Mouse (Mus musculus): Measurements from ENCODE around the gene Itga10. TPM values are rescaled to one million over a fixed set of nuclear protein-coding genes. Genes with fewer than 3 reads are reported as not detected.

Gene Itga10
- polyA plus RNA-seq, 1 experiment from 2014 or later: 0.17 TPM

GRCm38 (mm10) chr3:96671519-96671918, 26.1 kb downstream of the Itga10 start:
- WGBS (ENCODE audit: insufficient replicate concordance): 78% methylated on average over 5 of the region's 5 CpGs
- Histone ChIP-seq H3K27ac (ENCODE audit: low read length) (no peak overlapping the region), H3K4me1 (ENCODE audit: control insufficient read depth, low read depth, low read length) (no peaks in the 10 kb centered on the region), H3K9ac (ENCODE audit: low read depth, low read length) (no peak overlapping the region), H3K4me3 (ENCODE audit: low read depth, low read length) (no peak overlapping the region), H3K36me3 (ENCODE audit: control insufficient read depth, insufficient read depth) (no peaks in the 10 kb centered on the region), H3K9me3 (replicated peaks; ENCODE audit: control insufficient read depth, low read length) (no peaks in the 10 kb centered on the region), H3K27me3 (ENCODE audit: control insufficient read depth, insufficient read depth, low read depth, low read length) (peaks cover 10% of the 10 kb centered on the region), H3K4me2 (ENCODE audit: low read depth, low read length) (no peak overlapping the region)
- ATAC-seq (ENCODE audit: low read depth): no peak

DNA sequence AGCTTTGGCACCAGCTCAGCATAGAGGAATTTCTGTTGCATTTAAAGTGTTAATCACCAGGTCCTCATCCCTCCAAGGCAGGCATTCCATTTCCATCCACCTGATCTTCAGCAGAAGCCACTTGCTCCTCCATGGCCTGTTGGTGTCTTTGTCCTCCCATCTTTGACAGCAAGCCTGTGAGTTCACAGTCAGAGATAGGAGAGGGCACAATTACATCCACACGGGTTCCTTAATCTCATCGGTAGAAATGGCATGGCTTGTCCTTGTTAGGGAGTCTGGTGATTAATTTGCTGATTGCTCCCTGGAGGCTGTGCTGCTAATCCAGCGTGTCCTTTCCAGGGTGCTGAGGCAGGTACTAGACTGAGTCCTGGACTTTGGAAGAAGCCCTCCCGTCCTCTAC, 28.1 kb downstream of the Itga10 start:
- Histone ChIP-seq H3K27ac (ENCODE audit: low read length) (no peak overlapping the region), H3K27me3 (ENCODE audit: control insufficient read depth, insufficient read depth, low read depth, low read length) (peaks cover 10% of the 10 kb centered on the region), H3K4me3 (ENCODE audit: low read depth, low read length) (no peak overlapping the region), H3K4me2 (ENCODE audit: low read depth, low read length) (no peak overlapping the region), H3K9ac (ENCODE audit: low read depth, low read length) (no peak overlapping the region), H3K4me1 (ENCODE audit: control insufficient read depth, low read depth, low read length) (no peaks in the 10 kb centered on the region), H3K36me3 (ENCODE audit: control insufficient read depth, insufficient read depth) (no peaks in the 10 kb centered on the region), H3K9me3 (replicated peaks; ENCODE audit: control insufficient read depth, low read length) (no peaks in the 10 kb centered on the region)
- no peak for ATAC-seq (ENCODE audit: low read depth)
- 58% methylated on average over 4 of the region's 4 CpGs for WGBS (ENCODE audit: insufficient replicate concordance)

DNA sequence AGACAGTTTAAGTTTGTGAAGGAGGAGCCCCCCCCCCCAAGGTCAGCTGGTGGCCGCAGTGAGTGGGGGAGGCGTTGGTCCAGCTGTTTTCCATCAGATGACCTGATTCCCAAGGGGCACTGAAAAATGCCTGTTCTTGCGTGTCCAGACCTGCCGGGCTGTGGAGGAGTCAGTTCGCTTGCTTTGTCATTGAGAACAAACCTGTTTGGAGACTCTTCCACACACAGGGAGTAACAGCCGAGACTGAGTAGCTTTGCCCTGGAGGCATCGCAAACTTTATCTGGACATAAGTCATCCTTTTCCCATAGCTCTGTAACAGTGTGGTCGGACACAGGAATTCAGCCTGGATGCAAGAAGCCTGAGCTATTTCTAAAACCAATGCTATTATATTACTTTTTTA, 29.1 kb downstream of the Itga10 start:
- Histone ChIP-seq H3K4me2 (ENCODE audit: low read depth, low read length) (no peak overlapping the region), H3K27ac (ENCODE audit: low read length) (no peak overlapping the region), H3K4me3 (ENCODE audit: low read depth, low read length) (no peak overlapping the region), H3K27me3 (ENCODE audit: control insufficient read depth, insufficient read depth, low read depth, low read length) (peaks cover 10% of the 10 kb centered on the region), H3K9me3 (replicated peaks; ENCODE audit: control insufficient read depth, low read length) (no peaks in the 10 kb centered on the region), H3K4me1 (ENCODE audit: control insufficient read depth, low read depth, low read length) (no peaks in the 10 kb centered on the region; the same call in 1 of the 2 replicates), H3K36me3 (ENCODE audit: control insufficient read depth, insufficient read depth) (no peaks in the 10 kb centered on the region), H3K9ac (ENCODE audit: low read depth, low read length) (no peak overlapping the region)
- WGBS (ENCODE audit: insufficient replicate concordance): 66% methylated on average over 8 of the region's 8 CpGs
- ATAC-seq (ENCODE audit: low read depth): no peak

DNA sequence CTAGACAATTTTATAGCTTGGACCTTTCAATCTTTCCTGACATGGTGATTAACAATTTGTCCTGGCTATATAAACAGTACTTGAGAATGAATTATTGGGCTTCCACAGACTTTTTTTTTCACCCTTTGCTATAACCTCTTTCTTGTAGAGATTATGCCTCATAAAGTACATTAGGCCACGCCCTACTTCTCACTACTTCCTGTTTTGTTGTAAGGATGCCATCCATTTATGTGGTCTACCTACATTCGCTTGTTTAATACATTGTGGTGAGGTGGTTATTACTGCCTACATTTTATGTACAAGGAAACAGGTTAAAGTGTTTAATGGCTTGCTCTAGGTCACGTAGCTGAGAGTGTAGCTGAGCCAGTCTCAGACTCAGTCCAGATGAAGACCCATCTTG, 29.8 kb downstream of the Itga10 start:
- 46% methylated on average over 3 of the region's 3 CpGs for WGBS (ENCODE audit: insufficient replicate concordance)
- H3K4me2 ChIP-seq (ENCODE audit: low read depth, low read length): no peak overlapping the region
- no peak for ATAC-seq (ENCODE audit: low read depth)
- no peaks in the 10 kb centered on the region for H3K36me3 ChIP-seq (ENCODE audit: control insufficient read depth, insufficient read depth)
- no peaks in the 10 kb centered on the region; the same call in 1 of the 2 replicates for H3K4me1 ChIP-seq (ENCODE audit: control insufficient read depth, low read depth, low read length)
- no peak overlapping the region for H3K4me3 ChIP-seq (ENCODE audit: low read depth, low read length)
- H3K9me3 ChIP-seq (replicated peaks; ENCODE audit: control insufficient read depth, low read length): no peaks in the 10 kb centered on the region
- no peak overlapping the region for H3K9ac ChIP-seq (ENCODE audit: low read depth, low read length)
- no peak overlapping the region for H3K27ac ChIP-seq (ENCODE audit: low read length)
- H3K27me3 ChIP-seq (ENCODE audit: control insufficient read depth, insufficient read depth, low read depth, low read length): peaks cover 10% of the 10 kb centered on the region

- no peak for ATAC-seq (ENCODE audit: low read depth)
- Histone ChIP-seq H3K36me3 (ENCODE audit: control insufficient read depth, insufficient read depth) (no peaks in the 10 kb centered on the region), H3K4me2 (ENCODE audit: low read depth, low read length) (no peak overlapping the region), H3K27me3 (ENCODE audit: control insufficient read depth, insufficient read depth, low read depth, low read length) (peaks cover 8% of the 10 kb centered on the region), H3K9ac (ENCODE audit: low read depth, low read length) (no peak overlapping the region), H3K4me1 (ENCODE audit: control insufficient read depth, low read depth, low read length) (no peaks in the 10 kb centered on the region; the same call in 1 of the 2 replicates), H3K4me3 (ENCODE audit: low read depth, low read length) (no peak overlapping the region), H3K27ac (ENCODE audit: low read length) (no peak overlapping the region), H3K9me3 (replicated peaks; ENCODE audit: control insufficient read depth, low read length) (no peaks in the 10 kb centered on the region)
- 62% methylated on average over 3 of the region's 3 CpGs for WGBS (ENCODE audit: insufficient replicate concordance)
Observed at GRCm38 (mm10) chr3:96675690-96676089, 30.3 kb downstream of the Itga10 start.

DNA sequence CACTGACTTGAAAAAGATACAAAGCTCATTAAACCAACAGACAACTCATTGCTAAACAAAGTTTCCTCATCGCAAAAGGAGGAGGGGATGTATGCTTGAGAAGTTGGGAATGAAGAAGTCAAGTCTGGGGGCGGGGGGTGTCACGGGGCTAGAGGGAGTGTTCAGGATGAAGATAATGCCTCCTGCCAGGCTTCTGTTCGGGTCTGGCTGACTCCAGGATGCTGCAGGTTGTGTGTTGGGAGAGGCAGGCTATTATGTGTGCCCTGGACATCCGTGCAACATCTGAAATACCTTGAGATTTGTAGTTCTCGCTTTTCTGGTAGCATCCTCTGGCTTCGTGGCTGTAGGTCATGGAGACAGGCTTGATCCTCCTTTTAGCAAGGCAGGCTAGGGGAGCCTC, 33.1 kb downstream of the Itga10 start:
- Histone ChIP-seq H3K36me3 (ENCODE audit: control insufficient read depth, insufficient read depth) (no peaks in the 10 kb centered on the region), H3K9me3 (replicated peaks; ENCODE audit: control insufficient read depth, low read length) (no peaks in the 10 kb centered on the region), H3K9ac (ENCODE audit: low read depth, low read length) (no peak overlapping the region), H3K4me2 (ENCODE audit: low read depth, low read length) (no peak overlapping the region), H3K27ac (ENCODE audit: low read length) (no peak overlapping the region), H3K27me3 (ENCODE audit: control insufficient read depth, insufficient read depth, low read depth, low read length) (peaks cover 2% of the 10 kb centered on the region), H3K4me3 (ENCODE audit: low read depth, low read length) (no peak overlapping the region), H3K4me1 (ENCODE audit: control insufficient read depth, low read depth, low read length) (no peaks in the 10 kb centered on the region; the same call in 1 of the 2 replicates)
- ATAC-seq (ENCODE audit: low read depth): no peak
- 54% methylated on average over 7 of the region's 7 CpGs for WGBS (ENCODE audit: insufficient replicate concordance)

DNA sequence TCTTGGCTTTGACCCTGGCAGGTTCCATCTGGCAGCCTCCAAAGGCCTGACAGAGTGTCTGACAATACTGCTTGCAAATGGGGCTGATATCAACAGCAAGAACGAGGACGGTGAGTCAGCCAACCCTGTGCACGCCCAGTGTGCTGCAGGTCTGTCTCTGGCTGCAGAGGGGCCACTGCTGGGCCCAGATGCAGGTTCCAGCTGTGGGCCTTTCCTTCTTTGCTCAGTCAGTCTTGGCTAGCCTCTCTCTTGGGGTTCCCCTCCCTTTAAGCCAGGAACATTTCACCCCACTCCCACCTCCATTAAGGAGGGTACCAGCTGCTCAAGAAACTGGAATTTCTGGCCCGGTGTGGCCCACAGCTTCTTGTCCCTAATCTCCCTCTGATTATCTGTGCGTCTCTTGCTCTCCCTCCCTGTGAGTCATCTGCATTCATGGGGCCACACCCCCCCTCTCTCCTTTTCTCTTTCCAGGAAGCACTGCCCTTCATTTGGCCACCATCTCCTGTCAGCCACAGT, 33.8 kb downstream of the Itga10 start:
- H3K27ac ChIP-seq (ENCODE audit: low read length): no peak overlapping the region
- H3K9me3 ChIP-seq (replicated peaks; ENCODE audit: control insufficient read depth, low read length): no peaks in the 10 kb centered on the region
- no peaks in the 10 kb centered on the region; the same call in 1 of the 2 replicates for H3K4me1 ChIP-seq (ENCODE audit: control insufficient read depth, low read depth, low read length)
- H3K36me3 ChIP-seq (ENCODE audit: control insufficient read depth, insufficient read depth): no peaks in the 10 kb centered on the region
- H3K9ac ChIP-seq (ENCODE audit: low read depth, low read length): no peak overlapping the region
- no peak overlapping the region for H3K4me3 ChIP-seq (ENCODE audit: low read depth, low read length)
- ATAC-seq (ENCODE audit: low read depth): no peak
- WGBS (ENCODE audit: insufficient replicate concordance): 8% methylated on average over 5 of the region's 5 CpGs
- H3K27me3 ChIP-seq (ENCODE audit: control insufficient read depth, insufficient read depth, low read depth, low read length): peaks cover 9% of the 10 kb centered on the region
- H3K4me2 ChIP-seq (ENCODE audit: low read depth, low read length): no peak overlapping the region

GRCm38 (mm10) chr3:96680269-96680956, 35.0 kb downstream of the Itga10 start:
- Histone ChIP-seq H3K27ac (ENCODE audit: low read length) (no peak overlapping the region), H3K4me3 (ENCODE audit: low read depth, low read length) (no peak overlapping the region), H3K9me3 (replicated peaks; ENCODE audit: control insufficient read depth, low read length) (no peaks in the 10 kb centered on the region), H3K4me2 (ENCODE audit: low read depth, low read length) (no peak overlapping the region), H3K9ac (ENCODE audit: low read depth, low read length) (no peak overlapping the region), H3K36me3 (ENCODE audit: control insufficient read depth, insufficient read depth) (no peaks in the 10 kb centered on the region), H3K27me3 (ENCODE audit: control insufficient read depth, insufficient read depth, low read depth, low read length) (peaks cover 21% of the 10 kb centered on the region), H3K4me1 (ENCODE audit: control insufficient read depth, low read depth, low read length) (no peaks in the 10 kb centered on the region; the same call in 1 of the 2 replicates)
- ATAC-seq (ENCODE audit: low read depth): no peak
- WGBS (ENCODE audit: insufficient replicate concordance): 18% methylated on average over 12 of the region's 12 CpGs

DNA sequence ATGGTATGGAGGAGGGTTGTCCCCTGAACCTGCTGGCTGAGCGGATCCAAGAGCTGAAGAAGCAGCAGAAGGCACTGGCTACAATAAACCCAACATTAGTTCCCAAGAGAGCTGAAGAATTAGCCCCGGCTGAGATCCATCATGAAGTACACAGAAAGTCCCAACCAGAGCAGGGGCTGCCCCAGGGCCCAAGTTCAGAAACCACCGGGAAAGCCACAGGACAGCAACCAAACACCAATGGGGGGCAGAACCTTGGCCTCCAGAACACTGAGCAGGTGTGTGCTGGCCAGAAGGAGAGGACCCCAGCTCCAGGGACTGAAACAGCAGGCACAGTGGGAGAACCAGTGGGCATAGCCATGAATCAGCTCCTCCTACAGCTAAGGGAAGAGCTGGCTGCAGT, 38.1 kb downstream of the Itga10 start:
- Histone ChIP-seq H3K27ac (ENCODE audit: low read length) (no peak overlapping the region), H3K36me3 (ENCODE audit: control insufficient read depth, insufficient read depth) (no peaks in the 10 kb centered on the region), H3K4me1 (ENCODE audit: control insufficient read depth, low read depth, low read length) (no peaks in the 10 kb centered on the region; the same call in 1 of the 2 replicates), H3K9ac (ENCODE audit: low read depth, low read length) (no peak overlapping the region), H3K4me3 (ENCODE audit: low read depth, low read length) (no peak overlapping the region), H3K27me3 (ENCODE audit: control insufficient read depth, insufficient read depth, low read depth, low read length) (peaks cover 28% of the 10 kb centered on the region), H3K9me3 (replicated peaks; ENCODE audit: control insufficient read depth, low read length) (no peaks in the 10 kb centered on the region), H3K4me2 (ENCODE audit: low read depth, low read length) (no peak overlapping the region)
- 62% methylated on average over 3 of the region's 3 CpGs for WGBS (ENCODE audit: insufficient replicate concordance)
- ATAC-seq (ENCODE audit: low read depth): no peak

Measured in liver, embryonic 16.5 days (tissue).